Mouse (Mus musculus) large intestine, adult 2 months (tissue): ENCODE data around the gene Mthfs. TPM values are rescaled to one million over a fixed set of nuclear protein-coding genes. Genes with fewer than 3 reads are reported as not detected.
"Not testable (repeated sequence)": the region's sequence is repeated elsewhere in the genome, so short reads cannot be mapped to it uniquely, and the experiment has no call there.

ENCODE experiments used
- DNase-seq: peaks from one replicate; pipeline ENCODE4 v3.0.0-alpha.2; 2012; ENCODE audit warnings: low read depth, low spot score
- WGBS: fragments of 180-500 bp; shearing (Covaris S2); methylation state at CpG from one replicate; pipeline ENCODE4 v1.1.7; 2018; 5-methylcytosine and 5-hydroxymethylcytosine counted together
- polyA plus RNA-seq: library from polyadenylated mRNA; depleted of rRNA; stranded (reverse); fragments of >200 nt; gene quantifications from 2 replicates; pipeline ENCODE4 v1.2.3, GENCODE M21; 2012; rRNA removed

Gene Mthfs
- 6.5 and 7.9 TPM in 2 replicates for polyA plus RNA-seq

DNA sequence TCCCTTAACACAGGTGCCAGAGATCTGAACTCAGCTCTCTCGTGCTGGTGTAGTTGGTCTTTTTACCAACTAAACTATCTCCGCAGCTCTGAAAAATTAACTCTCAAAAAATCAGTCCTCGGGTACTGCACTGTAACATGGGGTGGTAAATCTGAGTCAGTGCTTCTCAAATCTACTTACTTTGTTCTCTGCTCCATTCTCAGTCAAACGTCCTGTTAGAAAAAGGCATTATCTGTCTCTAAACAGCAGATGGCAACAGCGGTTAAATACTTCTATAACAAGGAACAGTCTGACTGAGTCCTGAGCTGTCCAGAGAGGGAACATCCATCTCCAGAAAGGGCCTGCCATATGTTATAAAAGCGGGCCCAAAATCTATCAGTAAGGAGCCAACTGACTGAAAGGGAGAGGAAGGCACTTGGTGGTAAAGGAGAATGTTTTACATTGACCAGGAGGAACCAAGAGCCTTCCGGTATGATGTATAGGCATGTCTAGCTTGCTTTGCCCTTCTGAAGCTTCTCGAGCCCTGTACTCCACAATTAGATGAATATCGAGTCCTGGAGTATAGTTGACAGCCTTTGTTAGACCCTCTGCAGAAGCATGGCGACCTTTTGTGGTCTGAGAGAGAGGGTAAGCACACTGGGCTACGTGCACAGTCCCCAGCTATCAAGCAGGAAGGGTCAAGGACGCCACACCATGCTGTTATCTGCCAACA lies at the start of gene Mthfs:
Gene Mthfs (plus strand): TSS at position 324 of the 712 bp plus-strand sequence.
- 19% methylated on average over 9 of the region's 12 CpGs for WGBS
- DNase-seq, result not testable (repeated sequence)

DNA sequence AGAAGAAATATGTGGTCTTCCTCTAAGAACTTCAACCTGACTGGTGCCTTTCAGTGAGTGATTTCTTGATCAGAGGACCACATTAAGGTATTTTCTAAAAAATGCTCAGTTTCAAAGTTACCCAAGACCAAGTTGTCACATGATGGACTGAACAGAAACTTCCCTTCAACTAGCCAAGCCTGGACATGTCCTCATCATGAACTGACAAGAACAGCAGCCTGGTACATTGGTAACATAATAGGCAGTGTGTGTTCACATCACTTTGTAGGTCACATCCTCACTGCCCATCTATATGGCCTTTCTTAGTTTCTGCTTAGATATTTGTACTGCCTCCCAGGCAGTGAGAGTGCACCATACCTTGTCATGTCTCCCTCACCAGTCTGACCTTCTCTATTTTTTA lies 37.9 kb upstream of the Mthfs start:
- not testable (repeated sequence) for DNase-seq

DNA sequence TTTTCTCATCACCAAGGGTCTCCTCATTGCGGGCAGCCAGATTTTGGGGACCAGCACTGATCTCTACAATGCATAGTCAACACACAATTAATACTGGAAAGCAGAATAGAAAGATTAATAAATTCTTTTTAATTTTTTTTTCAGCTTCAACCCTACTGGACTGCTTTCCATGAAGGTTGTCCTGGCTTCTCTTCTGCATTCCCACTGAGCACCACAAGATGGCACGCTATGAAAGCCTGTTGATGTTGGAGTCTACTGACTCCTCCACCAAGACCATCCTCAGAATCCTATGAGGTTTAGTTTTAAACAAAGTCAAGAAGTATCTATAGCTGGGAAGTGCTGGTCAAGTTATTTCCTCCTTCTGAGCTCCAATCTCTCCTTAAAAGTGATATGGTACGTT lies 31.6 kb upstream of the Mthfs start:
- 34% methylated on average over 2 of the region's 3 CpGs for WGBS
- DNase-seq, result not testable (repeated sequence)

DNA sequence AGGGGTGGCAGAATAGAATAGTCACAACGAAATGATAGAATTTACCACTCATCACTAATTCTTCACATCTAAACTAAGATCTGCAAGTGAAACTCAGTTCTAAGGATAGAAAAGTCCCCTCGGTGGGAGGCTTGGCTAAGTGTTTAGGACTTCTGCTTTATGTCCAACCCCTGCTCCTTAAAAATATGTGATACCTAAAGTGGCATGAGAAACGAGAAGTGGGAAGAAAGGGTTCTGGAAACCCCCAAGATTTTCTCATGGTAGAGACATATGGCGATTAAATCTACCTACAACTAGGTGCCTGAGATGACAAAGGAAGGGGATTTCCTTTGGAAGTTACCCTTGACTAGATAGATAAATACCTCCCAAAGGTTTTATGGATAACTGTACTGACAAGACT lies 31.0 kb upstream of the Mthfs start:
- DNase-seq, result not testable (repeated sequence)
- 49% methylated on average over 4 of the region's 4 CpGs for WGBS

DNA sequence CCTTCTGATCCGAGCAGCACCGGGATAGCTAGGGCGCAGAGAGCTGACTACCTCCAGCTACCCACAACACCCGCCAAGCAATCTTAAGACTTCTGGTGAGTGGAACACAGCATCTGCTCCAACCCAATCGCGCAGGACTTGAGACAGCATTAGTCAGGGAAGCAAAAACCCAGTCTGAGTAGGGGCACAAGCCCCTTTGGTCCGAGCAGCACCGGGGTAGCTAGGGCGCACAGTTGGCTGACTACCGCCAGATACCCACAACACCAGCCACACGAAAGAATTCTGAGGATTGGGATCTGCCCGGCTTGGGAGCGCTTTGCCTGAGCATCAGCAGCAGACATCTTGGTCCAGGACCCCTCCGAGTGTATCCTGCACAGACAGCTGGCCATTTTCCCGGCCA lies 23.5 kb upstream of the Mthfs start:
- not testable (repeated sequence) for DNase-seq
- 82% methylated on average over 15 of the region's 15 CpGs for WGBS

DNA sequence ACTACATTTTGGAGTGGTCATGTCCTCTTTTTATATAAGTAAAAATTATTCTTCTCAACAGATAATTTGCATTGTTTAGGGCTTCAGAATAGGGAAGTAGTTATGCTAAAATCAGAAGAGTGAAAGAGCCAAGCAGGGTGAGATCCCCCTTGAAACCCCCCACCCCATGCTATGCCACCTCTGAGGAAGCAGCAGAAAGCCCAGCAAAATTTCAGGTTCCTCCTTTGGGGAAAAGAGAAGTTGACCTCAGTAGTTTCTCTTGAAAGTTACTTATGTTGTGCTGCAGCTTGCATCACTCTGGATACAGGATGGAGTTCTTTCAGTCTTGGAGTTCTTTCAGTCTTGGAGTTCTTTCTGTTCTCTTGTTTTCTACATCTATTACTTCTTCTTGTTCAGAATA lies 15.0 kb upstream of the Mthfs start:
- not testable (repeated sequence) for DNase-seq

DNA sequence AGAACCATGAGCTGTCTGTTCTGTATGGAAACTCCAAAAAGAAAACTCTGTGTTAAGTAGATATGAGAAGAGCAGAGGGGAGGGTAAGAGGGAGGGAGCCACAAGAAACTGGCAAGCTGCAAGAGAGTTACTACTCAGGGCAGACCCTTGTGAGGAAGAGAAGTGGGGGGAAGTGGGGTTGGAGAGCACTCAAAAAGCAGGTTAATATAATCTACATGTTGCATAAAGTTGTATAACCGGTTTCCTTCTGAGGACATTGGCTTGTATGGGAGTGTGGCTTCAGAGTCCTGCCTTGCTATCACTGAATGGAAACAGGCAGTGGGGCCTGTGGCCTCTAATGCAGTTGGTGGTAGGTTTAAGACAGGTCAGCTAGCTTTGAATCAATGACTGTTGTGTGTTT lies 13.0 kb upstream of the Mthfs start:
- WGBS, result 30% methylated on average over 1 of the region's 1 CpGs

DNA sequence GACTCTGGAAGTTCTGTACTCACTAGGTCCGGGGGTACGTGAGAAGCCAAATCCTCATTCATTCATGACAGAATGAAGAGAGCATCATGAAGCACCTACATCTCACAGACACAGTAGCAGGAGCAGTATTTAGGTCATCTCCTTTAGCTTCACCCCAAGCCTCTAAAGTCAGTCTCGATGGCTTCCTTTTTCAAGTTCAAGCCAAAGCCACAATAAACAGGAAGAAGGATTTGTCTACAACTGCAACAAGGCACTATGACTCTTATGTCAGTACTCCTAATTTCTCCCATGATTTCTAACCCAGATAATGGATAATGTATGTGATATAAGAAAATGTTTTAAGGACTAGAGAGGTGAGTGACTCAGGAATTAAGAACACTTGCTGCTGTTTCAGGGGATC lies 12.1 kb upstream of the Mthfs start:
- DNase-seq, result not testable (repeated sequence)
- WGBS, result 82% methylated on average over 3 of the region's 3 CpGs

More for the DNA sequence above, 13.0 kb upstream of the Mthfs start:
- not testable (repeated sequence) for DNase-seq

DNA sequence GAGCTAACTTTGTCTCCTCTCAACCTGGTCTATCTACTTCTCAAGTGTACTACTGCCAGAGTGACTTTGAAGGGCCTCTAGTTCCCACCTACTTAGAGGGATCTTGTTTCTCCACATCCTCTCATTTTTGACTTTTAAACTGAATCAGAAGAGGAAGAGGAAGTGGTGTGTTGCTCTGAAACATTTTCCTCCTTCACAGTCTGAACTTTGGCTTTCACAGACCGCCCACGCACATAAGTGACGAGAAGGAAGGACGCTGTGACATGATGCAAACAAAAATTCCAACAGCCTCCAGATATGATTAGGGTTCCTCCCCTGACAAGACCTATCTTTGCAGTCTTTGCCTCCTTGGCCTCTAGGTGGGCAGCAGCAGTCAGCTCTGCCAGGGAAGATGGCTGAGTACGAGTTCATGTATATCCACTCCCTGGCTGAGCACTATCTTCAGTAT lies 11.5 kb upstream of the Mthfs start, which contains the start of the genes Bcl2a1b and Gm29094:
Gene Bcl2a1b (plus strand): TSS at position 241 of the 448 bp plus-strand sequence.
Gene Gm29094 (plus strand): TSS at position 411 of the 448 bp plus-strand sequence.
- not testable (repeated sequence) for DNase-seq
- 62% methylated on average over 5 of the region's 5 CpGs for WGBS

DNA sequence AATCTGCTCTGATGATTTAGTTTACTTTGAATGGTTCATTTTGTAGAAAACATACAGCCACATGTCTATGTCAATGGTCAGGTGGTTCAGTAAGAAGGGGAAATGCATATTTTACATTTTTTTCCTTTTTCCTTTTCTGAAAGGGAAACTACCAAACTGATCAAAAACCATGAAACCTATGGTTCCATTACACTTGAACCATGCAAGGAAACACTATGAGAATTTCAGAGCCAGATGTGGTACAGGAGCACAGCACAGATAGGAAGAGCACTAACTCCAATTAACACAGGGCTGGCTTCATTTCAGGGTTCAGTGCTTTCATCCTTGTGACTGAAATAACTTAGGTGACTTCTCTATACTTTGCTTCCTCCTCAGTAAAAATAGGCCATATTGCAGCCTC lies 8.2 kb upstream of the Mthfs start:
- not testable (repeated sequence) for DNase-seq

DNA sequence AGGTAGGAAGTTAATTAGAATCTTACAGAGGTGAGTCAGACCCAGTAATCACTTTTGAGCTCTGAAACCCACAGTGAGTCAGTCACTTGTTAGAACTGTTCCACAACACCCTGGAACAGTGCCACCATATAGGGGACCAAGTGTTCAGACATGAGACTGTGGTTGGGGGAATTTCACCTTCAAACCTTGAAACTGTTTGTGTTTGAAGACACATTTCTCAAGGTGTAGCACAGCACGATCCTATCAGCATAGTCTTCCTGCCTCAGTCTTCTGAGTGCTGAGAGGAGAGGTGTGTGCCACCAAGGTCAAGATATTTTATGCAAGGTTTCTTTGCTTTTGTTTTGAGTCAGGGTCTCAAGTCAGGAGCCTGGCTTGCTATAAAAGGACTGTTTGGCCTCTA lies 1.5 kb upstream of the Mthfs start:
- 49% methylated on average over 1 of the region's 1 CpGs for WGBS

DNA sequence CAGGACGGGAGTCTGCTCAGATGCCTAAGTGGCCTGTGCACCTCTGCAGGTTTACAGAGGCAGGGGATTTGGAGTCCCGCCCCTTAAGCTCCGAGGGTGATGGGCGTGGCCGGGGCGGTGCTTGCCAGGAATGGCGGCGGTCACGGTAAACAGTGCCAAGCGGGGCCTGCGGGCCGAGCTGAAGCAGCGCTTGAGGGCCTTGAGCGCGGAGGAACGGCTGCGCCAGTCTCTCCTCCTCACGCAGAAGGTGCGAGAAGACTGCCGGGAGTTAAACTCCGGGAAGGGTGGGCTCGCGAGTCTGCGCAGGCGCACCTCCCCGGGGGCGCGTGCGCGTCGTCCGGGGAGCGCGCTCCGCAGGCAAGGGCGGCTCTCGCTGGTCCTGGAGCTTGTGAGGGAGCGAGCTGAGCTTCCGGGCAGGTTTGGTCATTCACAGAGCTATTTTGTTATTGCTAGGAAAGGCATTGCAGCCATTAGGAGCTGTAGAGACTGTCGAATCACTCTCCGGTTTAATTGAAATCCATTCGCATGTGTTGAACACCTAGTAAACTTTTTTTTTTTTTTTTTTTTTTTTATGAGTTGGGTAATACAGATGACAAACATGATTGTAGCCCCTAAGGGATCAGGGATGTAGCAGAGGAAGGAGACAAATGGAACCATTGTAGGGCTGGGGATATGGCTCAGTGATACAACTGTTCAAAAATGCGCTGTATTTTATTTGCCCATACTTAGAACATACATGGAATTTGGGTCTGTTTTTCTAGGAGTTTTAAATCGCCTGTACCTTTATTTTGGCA lies 786 bp downstream of the Mthfs start:
- DNase-seq, result not testable (repeated sequence)
- 3% methylated on average over 20 of the region's 44 CpGs for WGBS

More for the DNA sequence above, 1.5 kb upstream of the Mthfs start:
- DNase-seq, result not testable (repeated sequence)

DNA sequence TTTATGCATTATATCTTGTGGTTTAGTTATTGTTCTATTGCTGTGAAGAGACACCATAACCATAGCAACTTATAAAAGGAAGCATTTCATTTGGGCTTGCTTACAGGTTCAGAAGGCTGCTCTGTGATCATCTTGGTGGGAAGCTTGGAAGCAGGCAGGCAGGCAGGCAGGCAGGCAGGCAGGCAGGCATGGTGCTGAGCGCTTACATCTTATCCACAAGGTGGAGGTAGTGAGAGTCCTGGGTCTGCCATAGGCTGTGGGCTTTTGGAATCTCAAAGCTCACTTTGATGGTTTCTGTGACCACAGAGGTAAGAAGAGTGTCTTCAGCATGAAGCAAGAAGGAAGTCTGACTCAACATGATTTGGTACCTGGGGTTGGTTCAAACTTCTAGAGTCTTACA lies 2.0 kb downstream of the Mthfs start:
- 53% methylated on average over 1 of the region's 1 CpGs for WGBS
- not testable (repeated sequence) for DNase-seq

DNA sequence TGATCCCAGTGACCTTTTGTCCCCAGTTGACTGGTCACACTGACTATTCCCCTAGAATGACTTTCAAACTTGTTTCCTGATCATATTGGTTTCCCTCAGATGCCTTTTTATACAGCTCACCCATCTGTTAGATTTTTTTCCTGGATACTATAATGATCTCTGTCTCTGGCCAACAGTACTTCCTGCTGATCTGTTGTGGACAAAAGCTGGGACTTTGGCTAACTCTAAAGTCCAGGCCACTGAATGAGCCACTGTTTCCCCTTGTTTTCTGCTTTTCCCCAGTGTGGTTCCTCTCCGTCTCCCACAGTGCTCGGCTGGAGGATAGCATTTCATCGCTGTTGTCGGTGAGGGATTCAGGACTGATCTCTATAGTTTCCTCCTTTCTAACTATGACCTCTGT lies 7.7 kb downstream of the Mthfs start:
- not testable (repeated sequence) for DNase-seq
- 90% methylated on average over 4 of the region's 4 CpGs for WGBS

DNA sequence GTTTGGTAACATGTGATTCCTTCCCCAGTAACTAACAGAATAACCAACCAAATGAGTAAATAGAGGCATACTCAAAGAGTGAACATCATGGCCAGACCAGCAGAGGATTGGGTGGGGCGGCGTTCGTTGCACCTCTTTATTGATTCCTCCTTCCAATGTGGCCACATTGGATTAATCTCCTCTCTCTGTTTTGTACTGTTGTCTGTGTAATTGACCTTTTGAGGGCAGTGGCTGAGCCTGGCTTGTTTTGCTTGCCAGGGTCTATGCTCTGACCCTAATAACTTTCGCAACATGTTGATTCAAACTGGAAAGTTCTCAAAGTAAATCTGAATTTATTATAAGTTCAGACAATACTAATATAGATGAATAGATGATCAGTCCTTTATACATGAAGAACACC lies 9.2 kb downstream of the Mthfs start:
- DNase-seq, result not testable (repeated sequence)
- WGBS, result 96% methylated on average over 3 of the region's 4 CpGs

DNA sequence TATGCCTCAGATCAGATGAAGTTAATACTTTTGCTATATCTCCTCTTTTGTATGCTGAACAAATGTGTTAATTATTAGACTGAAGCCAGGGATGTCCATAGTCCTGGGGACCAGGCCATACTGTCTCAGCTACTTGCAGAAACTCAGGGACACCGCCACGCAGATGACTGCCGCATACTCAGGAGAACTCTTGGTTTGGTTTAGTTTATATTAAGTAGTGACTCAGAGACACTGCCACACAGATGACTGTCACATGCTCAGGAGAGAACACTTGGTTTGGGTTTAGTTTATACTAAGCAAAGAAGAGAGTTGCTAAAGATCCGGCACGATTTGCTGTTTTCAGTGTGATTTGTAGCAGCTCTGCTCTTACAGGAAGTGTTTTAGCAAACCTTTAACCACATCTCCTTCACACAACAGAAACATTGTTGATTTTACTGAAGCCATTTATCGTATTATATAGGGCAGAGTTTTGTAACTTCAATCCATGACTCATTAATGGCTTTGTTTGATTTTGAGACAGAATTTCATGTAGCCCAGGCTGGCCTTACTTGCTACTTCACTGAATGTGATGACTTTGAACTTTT lies 10.3 kb downstream of the Mthfs start:
- DNase-seq, result not testable (repeated sequence)
- WGBS, result 51% methylated on average over 6 of the region's 6 CpGs

DNA sequence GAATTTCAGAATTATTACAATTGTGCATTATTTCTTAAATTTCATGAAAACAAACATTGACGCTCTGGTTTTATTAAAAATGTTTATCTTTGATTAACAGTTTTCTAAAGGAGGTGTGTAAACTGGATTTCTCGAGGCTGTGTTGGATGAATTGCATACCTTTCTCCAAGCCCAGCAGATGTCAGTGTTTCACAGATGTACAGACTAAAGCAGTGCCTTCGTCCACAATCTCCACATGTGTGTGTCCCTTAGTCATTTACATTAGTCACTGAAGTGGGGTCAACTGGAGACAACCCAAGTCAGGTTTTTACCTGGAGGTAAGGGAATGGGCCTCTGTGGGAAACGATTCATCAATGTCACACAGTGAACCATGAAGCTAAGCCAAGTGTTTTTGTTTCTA lies 15.6 kb downstream of the Mthfs start:
- WGBS, result 58% methylated on average over 4 of the region's 4 CpGs
- DNase-seq, result no peak

DNA sequence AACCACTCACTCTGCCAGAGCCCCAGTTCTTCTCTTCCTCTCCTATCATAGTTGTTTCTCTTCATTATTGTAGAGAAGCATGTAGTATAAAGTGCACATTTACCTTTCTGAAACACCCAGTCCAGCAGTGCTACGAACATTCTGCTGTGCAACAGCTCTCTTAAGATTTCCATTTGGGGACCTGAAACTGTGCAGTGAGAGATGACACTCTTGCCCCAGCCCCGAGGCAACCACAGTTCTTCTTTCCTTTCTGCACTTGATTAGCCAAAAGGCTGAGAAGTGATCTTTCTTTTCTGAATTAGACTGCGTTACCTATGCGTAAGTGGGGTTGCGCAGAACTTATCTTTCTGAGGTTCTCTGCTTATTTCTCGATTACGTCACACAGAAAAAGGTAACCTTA lies 17.6 kb downstream of the Mthfs start:
- 86% methylated on average over 7 of the region's 7 CpGs for WGBS

DNA sequence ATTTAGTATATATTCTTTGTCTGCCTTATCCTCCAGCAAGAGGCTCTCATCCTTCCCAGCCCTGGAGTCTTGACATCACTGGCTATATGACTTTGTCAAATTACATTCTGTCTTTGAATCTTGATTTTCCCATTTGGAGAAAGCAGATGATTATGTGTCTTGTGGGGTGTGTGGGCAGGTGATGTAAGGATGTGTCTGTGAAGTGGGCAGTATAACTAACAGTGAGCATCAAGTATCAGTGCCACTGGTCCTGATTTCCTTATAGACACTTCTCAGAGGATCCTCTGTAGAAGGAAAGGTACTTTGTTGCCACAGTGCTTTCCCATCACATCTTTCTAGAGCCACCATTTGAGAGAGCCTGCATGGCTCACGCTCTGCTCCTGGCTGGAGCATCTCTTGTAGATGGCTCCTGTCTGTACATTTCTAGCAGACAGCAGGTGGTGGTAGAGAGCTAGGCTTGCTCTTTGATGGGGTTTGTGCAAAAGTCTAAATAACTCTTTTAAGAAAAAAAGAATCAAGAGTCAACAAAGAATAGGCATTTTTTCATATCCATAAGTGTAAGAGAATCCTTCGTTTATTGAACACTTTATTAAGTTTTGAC lies 20.5 kb downstream of the Mthfs start:
- DNase-seq, result not testable (repeated sequence)
- 72% methylated on average over 2 of the region's 2 CpGs for WGBS

More for the DNA sequence above, 17.6 kb downstream of the Mthfs start:
- no peak for DNase-seq

DNA sequence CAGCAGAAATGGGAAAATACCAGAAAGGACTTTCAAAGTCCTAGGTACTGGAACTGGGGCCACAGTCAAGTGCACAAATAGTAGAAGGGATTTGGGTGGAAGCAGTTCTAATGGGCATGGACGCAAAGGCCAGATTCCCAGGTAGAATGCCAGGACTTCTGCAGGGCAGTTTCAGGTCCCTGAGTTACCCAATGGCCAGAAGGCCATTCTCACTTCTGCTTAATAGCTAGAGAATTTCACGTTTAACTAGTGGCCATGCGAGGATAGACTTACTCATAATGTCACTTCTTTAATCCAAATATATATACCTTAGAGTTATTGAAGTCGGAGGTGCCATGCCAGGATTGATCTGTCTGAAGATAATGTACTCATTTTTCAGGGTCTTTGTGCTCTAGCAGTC lies 26.7 kb downstream of the Mthfs start:
- 83% methylated on average over 4 of the region's 4 CpGs for WGBS

More for the DNA sequence above, 26.7 kb downstream of the Mthfs start:
- not testable (repeated sequence) for DNase-seq
